Mouse (Mus musculus) cerebellum, postnatal 36 days (tissue): ENCODE measurements around the gene Arf1.
"Not testable (repeated sequence)": the region's sequence is repeated elsewhere in the genome, so short reads cannot be mapped to it uniquely, and the experiment has no call there.

Source experiments
- DNase-seq, 2 experiments: peaks; one replicate each; pipeline ENCODE4 v3.0.0; 2021 to 2022; ENCODE audit warnings: mixed read lengths in 2 of 2

Gene Arf1

GRCm38 (mm10) chr11:59226251-59226650 is 1.8 kb downstream of the Arf1 start:
- no peak for DNase-seq

DNA sequence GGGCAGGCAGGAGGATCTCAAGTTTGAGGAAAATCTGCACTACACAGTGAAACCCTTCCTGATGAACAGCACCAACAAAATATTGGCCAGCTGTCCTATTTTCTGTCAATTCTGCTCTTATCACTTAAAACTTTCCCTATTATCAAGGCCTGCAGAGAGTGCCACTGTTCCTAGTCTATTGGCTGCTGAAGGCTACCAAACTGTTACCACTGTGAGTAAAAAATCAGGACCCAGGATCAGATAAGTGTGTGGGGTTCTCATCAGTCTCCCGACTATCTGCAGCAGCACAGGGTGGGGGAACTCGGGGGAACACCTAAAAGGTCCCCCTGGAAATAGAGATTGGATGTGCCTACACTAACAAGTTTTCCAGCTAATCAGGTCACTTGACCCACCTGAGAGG is 2.9 kb downstream of the Arf1 start:
- no peak for DNase-seq

GRCm38 (mm10) chr11:59224470-59224869 is 3.6 kb downstream of the Arf1 start:
- DNase-seq, result no peak

GRCm38 (mm10) chr11:59224025-59224424 is 4.0 kb downstream of the Arf1 start:
- no peak for DNase-seq

GRCm38 (mm10) chr11:59222306-59222705 is 5.8 kb downstream of the Arf1 start:
- DNase-seq, result no peak

DNA sequence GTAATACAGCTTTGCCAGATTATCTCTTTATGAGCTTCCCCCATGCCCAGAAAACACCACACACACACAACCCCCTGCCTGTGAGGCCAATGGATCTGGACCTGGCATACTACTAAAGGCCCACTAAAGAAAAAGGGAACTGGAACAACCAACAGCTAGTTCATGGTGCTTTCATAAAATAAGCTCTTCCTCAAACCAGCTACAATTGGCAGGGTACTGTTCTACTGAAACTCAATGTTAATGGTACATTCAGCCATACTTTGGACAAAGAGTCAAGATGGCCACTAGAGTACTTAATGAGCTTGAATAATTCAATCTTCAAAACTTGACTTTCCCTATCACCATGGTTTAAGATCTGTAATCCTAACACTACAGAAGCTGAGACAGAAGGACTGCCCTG is 6.5 kb downstream of the Arf1 start:
- no peak for DNase-seq

DNA sequence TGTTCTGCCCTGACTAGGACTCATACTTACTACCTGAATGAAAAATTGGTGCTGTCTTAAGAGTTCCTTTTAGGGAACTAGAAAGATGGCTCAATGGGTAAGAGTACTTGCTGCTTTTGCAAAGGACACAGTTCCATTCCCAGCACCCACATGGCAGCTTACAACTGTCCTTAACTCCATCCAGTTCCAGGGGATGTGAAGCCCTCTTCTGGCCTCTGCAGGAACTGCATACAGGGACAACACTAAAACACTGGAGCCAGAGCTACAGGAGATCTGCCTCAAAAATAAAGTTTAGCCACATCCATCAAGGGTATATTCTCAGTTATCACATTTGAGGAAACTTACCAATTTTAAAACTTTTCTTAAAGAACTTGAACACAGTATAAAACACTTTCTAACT is 9.0 kb downstream of the Arf1 start:
- no peak for DNase-seq

GRCm38 (mm10) chr11:59218389-59218998 is 9.6 kb downstream of the Arf1 start:
- DNase-seq, result no peak

DNA sequence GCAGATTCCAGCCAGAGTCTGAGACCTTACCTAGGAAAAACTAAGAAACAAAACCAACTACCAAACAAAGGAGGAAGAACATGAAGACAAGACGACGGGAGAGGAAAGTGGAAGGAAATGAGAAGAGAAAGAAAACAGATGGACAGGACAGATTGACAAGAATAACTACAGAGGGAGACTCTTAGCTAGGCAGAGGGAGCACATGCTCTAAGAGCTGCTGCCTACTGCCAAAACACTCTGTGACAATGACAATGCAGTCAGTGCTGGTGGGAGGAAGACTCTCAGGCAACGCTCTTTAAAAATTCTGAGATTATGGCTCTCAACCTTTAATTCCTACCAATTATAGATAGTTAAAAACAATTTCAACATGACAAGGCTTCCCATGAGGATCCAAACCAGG is 11.1 kb downstream of the Arf1 start:
- DNase-seq, result no peak

DNA sequence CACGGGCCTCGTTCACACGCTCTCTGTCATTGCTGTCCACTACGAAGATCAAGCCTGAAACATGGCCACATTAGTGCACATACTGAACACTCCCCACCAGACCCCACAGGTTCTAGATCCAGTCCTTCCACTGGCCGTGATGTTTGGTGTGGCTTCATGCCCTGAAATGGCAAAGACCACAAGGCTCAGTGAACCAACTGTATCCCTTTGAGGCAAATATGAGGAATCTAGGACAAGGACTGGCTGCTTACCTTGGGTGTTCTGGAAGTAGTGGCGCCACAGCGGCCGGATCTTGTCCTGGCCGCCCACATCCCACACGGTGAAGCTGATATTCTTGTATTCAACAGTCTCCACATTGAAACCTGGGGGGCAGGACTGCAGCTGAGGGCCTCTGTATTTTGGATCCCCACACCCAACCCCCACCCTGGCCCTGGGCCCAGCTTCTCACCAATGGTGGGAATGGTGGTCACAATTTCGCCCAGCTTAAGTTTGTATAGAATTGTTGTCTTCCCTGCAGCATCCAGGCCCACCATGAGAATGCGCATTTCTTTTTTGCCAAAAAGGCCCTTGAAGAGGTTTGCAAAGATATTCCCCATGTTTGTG is 15.1 kb downstream of the Arf1 start:
- no peak for DNase-seq

- not testable (repeated sequence) for DNase-seq
Measured at GRCm38 (mm10) chr11:59212320-59212719, 15.8 kb downstream of the Arf1 start.

GRCm38 (mm10) chr11:59211561-59211960 is 16.5 kb downstream of the Arf1 start:
- not testable (repeated sequence) for DNase-seq

- DNase-seq, result no peak
Measured at GRCm38 (mm10) chr11:59210020-59210419, 18.1 kb downstream of the Arf1 start.

- DNase-seq, result no peak
Measured at GRCm38 (mm10) chr11:59209580-59209979, 18.5 kb downstream of the Arf1 start.

DNA sequence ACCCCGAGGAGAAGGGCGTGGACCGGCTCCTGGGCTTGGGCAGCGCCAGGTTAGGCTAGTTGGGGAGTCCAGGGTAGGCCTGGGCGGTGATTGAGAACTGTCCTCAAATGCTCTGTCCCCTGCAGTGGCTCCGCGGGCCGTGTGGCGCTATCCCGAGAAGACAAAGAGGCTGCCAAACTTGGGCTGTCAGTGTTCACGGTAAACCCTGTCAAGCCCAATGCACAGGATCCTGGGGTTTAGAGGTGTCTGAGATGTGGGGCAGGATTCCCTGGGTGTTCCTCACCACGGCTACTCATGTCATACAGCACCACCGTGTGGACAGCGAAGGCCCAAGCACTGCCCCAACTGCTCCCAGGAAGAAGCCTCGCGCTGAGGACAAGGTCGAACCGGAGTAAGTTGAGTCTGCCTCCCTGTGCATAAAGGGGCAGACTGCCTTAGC is 19.0 kb downstream of the Arf1 start:
- DNase-seq, result peak; percentile 57

GRCm38 (mm10) chr11:59208153-59208831 is 19.8 kb downstream of the Arf1 start, which contains the start of gene 2310033P09Rik:
Gene 2310033P09Rik, plus strand, starts transcription at chr11:59208321.
- DNase-seq, result peak; percentile 94 to 95

DNA sequence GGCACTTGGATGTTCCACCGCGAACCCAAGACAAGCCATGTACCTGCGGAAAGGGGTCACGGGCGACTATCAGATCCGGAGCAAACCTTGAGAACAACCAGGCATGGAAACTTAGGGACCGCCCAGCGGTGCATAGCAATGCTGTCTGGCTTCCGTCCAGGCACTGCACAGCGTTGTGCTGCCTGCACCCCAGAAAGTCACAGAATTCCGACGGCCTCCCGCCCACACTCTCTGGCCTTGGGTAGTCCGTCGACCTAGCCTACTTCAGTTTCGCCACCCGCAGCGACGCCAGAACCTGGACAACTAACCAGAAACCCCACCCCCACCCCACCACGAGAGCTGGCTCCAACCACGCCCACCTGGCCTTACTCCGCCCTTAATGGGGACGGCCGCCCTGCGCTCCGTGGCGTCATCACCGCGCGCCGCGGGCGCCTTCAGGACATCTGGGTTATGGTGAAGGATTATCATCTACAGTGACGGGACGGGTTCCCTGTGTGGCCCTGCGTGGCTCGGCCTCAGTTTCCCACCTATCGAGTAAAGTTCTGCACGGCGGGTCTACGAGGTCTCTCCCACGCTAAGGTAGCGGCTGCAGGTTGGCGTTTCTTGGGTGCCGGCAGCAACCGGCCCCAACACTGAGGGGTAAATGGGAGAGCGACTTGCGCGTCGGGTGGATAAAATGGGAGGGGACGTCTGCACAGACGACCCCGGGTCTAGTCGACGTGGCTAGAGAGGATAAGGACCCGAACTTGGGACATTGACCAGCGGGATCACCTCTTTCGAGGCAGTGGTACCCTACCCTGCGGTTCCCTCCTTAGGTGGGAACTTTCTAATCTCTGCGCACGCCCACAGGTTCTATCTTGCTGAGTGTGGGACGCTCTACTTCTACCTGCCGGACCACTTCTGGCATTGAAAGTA is 25.7 kb downstream of the Arf1 start, which contains the start of gene Mrpl55:
TSS of gene Mrpl55 (plus strand) at position 406 of the 915 bp plus-strand sequence.
- DNase-seq, result peak; percentile 92 to 95

- DNase-seq, result no peak
Measured at GRCm38 (mm10) chr11:59201216-59202002, 26.7 kb downstream of the Arf1 start.

- no peak for DNase-seq
Measured at GRCm38 (mm10) chr11:59196230-59196629, 31.8 kb downstream of the Arf1 start.

- no peak for DNase-seq
Measured at GRCm38 (mm10) chr11:59192059-59192386, 36.0 kb downstream of the Arf1 start, which contains the start of gene Guk1. Gene Guk1, minus strand, starts transcription at chr11:59192212.

- peak; percentile 86 to 89 for DNase-seq
Measured at GRCm38 (mm10) chr11:59191231-59192058, 36.6 kb downstream of the Arf1 start.
